In the genomic region with DNA sequence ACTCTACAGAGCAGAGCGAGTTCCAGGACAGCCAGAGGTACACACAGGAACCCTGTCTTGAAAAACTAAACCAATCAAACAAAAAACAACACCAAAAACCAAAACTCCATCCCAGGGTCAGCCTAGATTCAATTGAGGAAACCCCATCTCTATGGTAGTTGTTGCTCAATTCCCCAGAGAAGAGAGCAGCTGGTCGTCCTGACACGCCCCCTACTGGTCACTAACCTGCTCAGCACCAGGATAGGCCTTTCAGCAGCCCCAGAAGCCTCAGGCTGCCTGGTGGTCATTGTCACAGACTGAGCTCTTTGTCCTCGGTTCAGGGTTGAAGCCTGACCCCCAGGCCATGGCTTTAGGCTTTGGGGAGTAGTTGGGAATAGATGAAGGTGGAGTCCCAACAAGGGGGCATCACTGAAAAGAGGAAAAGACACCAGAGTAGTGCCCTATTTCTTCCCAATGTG, we compare ENCODE assay signal across 8 mouse cellular contexts. TPM values are rescaled to one million over a fixed set of nuclear protein-coding genes. Genes with fewer than 3 reads are reported as not detected.
DNase-seq lines count a peak whose midpoint lies in the region; ATAC-seq lines count a peak whose summit lies in the region.

Gene Prpsap1 (minus strand): TSS at position 408 of the 458 bp plus-strand sequence.

- H3K4me1 ChIP-seq in embryonic facial prominence, embryonic 10.5 days = peaks cover 30% of the 10 kb centered on the region
- H3K4me1 ChIP-seq in heart, embryonic 10.5 days = peaks cover 13% of the 10 kb centered on the region
- H3K4me1 ChIP-seq in kidney, embryonic 16.5 days (ENCODE audit: insufficient read depth, low read length) = peaks cover 14% of the 10 kb centered on the region
- H3K4me1 ChIP-seq in liver, embryonic 15.5 days (replicated peaks) = peaks cover 38% of the 10 kb centered on the region

- no peaks in the 10 kb centered on the region for H3K9me3 ChIP-seq in embryonic facial prominence, embryonic 10.5 days
- H3K9me3 ChIP-seq in heart, embryonic 10.5 days = no peaks in the 10 kb centered on the region
- H3K9me3 ChIP-seq in kidney, embryonic 16.5 days (ENCODE audit: low read length) = no peaks in the 10 kb centered on the region
- H3K9me3 ChIP-seq in liver, embryonic 15.5 days (replicated peaks) = no peaks in the 10 kb centered on the region

- ATAC-seq in kidney, embryonic 16.5 days (ENCODE audit: low FRiP score, low TSS enrichment) = no peak
- no peak for ATAC-seq in liver, embryonic 15.5 days (ENCODE audit: insufficient read depth)

- peaks cover under 1% of the 10 kb centered on the region for H3K36me3 ChIP-seq in embryonic facial prominence, embryonic 10.5 days (replicated peaks)
- H3K36me3 ChIP-seq in heart, embryonic 10.5 days = no peaks in the 10 kb centered on the region
- no peaks in the 10 kb centered on the region for H3K36me3 ChIP-seq in kidney, embryonic 16.5 days (ENCODE audit: insufficient read depth, low read length)
- no peaks in the 10 kb centered on the region for H3K36me3 ChIP-seq in liver, embryonic 15.5 days (replicated peaks)

- H3K27ac ChIP-seq in embryonic facial prominence, embryonic 10.5 days (replicated peaks) = peak within 1 kb of the TSS; percentile 49
- H3K27ac ChIP-seq in heart, embryonic 10.5 days = peak within 1 kb of the TSS; percentile 44
- H3K27ac ChIP-seq in kidney, embryonic 16.5 days (ENCODE audit: low read length) = peak within 1 kb of the TSS; percentile 62
- no peak within 1 kb of the TSS for H3K27ac ChIP-seq in liver, embryonic 15.5 days (replicated peaks)

- H3K4me3 ChIP-seq in embryonic facial prominence, embryonic 10.5 days = peak within 1 kb of the TSS; percentile 13; the same call in 1 of the 2 replicates
- no peak within 1 kb of the TSS for H3K4me3 ChIP-seq in heart, embryonic 10.5 days
- H3K4me3 ChIP-seq in kidney, embryonic 16.5 days (ENCODE audit: low read length) = no peak within 1 kb of the TSS
- no peak within 1 kb of the TSS for H3K4me3 ChIP-seq in liver, embryonic 15.5 days (replicated peaks)

- H3K27me3 ChIP-seq in embryonic facial prominence, embryonic 10.5 days (replicated peaks; ENCODE audit: low read depth, poor library complexity, severe bottlenecking) = no peaks in the 10 kb centered on the region
- no peaks in the 10 kb centered on the region for H3K27me3 ChIP-seq in heart, embryonic 10.5 days (ENCODE audit: insufficient read depth, poor library complexity, severe bottlenecking)
- no peaks in the 10 kb centered on the region for H3K27me3 ChIP-seq in kidney, embryonic 16.5 days (ENCODE audit: insufficient read depth, low read length)
- no peaks in the 10 kb centered on the region for H3K27me3 ChIP-seq in liver, embryonic 15.5 days

- no peak within 1 kb of the TSS for H3K9ac ChIP-seq in kidney, embryonic 16.5 days (replicated peaks; ENCODE audit: low read length)
- H3K9ac ChIP-seq in liver, embryonic 15.5 days = no peak within 1 kb of the TSS

- DNase-seq in 3T3-L1 (ENCODE audit: low read depth, low spot score) (peak; percentile 79), MN1 (ENCODE audit: low spot score) (peak; percentile 59)
- peak; percentile 69 for DNase-seq in embryonic facial prominence, embryonic 10.5 days (ENCODE audit: low spot score)
- no peak for DNase-seq in heart, embryonic 10.5 days (ENCODE audit: low spot score)
- DNase-seq in natural killer cell, adult 2 months (ENCODE audit: low spot score in 2 of 2) = peak; percentile 56 to 60
- DNase-seq in thymus, postnatal 10 days (ENCODE audit: low spot score in 2 of 2) = peak; percentile 18 to 50

- H3K4me2 ChIP-seq in kidney, embryonic 16.5 days (replicated peaks; ENCODE audit: low read depth, low read length) = no peak within 1 kb of the TSS
- H3K4me2 ChIP-seq in liver, embryonic 15.5 days = no peak within 1 kb of the TSS

- 24% methylated on average over 4 of the region's 4 CpGs for WGBS in embryonic facial prominence, embryonic 10.5 days
- WGBS in heart, embryonic 10.5 days = 31% methylated on average over 4 of the region's 4 CpGs
- 23% methylated on average over 4 of the region's 4 CpGs for WGBS in kidney, embryonic 16.5 days
- whole genome bisulfite sequencing in liver, embryonic 15.5 days (ENCODE audit: insufficient replicate concordance) = 24% methylated on average over 4 of the region's 4 CpGs

RNA-seq across cellular contexts. Expression of gene Prpsap1, which starts in this region (rescaled TPM):
- 233 and 242 TPM in 2 replicates for polyA plus RNA-seq in embryonic facial prominence, embryonic 10.5 days (2016; fragmentation: Nextera tagmentation; extraction: Ambion mirVana)
- 120 and 142 TPM in 2 replicates for polyA plus RNA-seq in heart, embryonic 10.5 days (2016; fragmentation: Nextera tagmentation; extraction: Ambion mirVana)
- polyA plus RNA-seq in kidney, embryonic 16.5 days (2015; fragmentation: Nextera tagmentation; extraction: Ambion mirVana) = 217 and 226 TPM in 2 replicates
- polyA plus RNA-seq in liver, embryonic 15.5 days (2015; fragmentation: Nextera tagmentation; extraction: Ambion mirVana) = 45.1 and 49.0 TPM in 2 replicates
